Mouse (Mus musculus) spleen, postnatal 4 days (tissue): ENCODE measurements around the gene Trnt1.

ENCODE experiments used
- DNase-seq, 2 experiments: peaks; one replicate each; pipeline ENCODE4 v3.0.0; 2022; ENCODE audit warnings: low spot score in 2 of 2

Trnt1 gene

DNA sequence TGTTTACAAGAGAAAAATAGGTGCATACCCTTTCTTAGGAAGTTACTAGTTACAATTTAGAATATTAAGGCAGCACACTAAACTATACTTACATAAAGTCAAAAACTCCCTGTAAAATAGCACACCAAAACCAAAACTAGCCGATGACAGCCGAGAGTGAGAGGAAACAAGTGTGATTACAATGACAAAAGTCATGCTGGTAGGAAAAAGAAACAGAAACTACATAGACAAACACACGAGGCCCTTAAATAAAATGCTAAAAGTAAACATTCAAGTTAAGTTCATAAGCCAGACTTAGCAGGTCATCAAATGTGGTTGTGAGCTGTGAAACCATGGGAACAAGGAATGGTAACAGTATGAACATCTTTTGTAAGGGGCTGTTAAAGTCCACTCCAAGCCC lies 18.2 kb downstream of the Trnt1 start:
- DNase-seq: no peak

DNA sequence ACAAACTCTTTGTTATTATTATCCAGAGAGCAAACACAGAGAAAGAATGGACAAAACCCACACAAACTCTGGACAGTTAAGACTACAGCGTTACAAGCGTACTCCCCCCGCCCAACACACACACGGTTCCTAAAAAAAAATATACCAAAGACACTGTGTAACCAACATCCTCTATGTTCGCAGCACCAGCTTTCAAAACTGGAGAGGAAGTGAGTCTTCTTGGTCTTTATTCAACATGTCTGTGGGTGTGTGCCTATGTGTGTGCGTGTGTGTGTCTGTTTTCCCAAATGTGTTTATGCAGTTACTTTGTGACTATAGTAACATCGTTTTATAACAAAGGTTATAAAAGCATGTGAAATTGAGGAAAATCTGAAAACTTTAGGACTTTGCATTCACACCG lies 22.5 kb downstream of the Trnt1 start:
- no peak for DNase-seq

DNA sequence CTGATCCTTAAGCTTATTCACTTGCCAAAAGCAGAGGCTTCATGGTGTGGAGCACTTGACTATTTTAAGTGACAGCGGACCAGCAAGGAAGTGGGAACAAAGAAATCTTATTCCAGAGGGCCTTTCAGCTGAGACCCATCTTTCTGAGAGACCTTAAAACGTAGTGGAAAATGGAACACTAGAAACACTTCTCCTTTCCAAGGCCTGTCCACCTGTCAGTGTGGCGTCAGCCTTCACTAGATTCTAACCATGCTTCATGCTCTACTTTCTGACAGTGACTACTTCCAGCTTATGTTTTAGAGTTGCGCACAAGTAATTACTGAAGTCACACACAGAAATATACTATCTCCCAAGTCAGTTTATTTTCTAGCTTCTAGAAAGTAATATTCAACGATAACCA lies 23.6 kb downstream of the Trnt1 start:
- DNase-seq: no peak

GRCm38 (mm10) chr6:106793088-106793487 lies 24.2 kb downstream of the Trnt1 start:
- DNase-seq: no peak

DNA sequence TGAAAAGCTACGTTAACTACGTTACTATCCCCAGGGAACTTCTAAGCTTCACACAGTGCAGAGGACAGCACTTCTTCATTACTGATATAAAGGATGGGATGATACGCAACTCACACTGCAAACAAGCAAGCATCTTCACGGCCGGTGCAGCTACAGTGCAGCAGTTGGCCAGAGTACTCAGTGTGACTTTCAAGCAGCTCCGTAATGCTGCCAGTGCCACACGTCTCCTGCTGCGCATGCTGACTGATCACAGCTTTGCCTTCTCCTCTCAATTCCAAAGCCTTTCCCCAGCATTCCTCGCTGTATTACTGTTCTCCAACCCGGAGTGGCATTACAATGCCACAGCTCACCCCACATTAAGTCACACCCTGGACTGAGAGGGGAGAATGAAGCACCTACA lies 24.7 kb downstream of the Trnt1 start:
- DNase-seq: no peak

GRCm38 (mm10) chr6:106794094-106794814 lies 25.3 kb downstream of the Trnt1 start:
- DNase-seq: no peak

DNA sequence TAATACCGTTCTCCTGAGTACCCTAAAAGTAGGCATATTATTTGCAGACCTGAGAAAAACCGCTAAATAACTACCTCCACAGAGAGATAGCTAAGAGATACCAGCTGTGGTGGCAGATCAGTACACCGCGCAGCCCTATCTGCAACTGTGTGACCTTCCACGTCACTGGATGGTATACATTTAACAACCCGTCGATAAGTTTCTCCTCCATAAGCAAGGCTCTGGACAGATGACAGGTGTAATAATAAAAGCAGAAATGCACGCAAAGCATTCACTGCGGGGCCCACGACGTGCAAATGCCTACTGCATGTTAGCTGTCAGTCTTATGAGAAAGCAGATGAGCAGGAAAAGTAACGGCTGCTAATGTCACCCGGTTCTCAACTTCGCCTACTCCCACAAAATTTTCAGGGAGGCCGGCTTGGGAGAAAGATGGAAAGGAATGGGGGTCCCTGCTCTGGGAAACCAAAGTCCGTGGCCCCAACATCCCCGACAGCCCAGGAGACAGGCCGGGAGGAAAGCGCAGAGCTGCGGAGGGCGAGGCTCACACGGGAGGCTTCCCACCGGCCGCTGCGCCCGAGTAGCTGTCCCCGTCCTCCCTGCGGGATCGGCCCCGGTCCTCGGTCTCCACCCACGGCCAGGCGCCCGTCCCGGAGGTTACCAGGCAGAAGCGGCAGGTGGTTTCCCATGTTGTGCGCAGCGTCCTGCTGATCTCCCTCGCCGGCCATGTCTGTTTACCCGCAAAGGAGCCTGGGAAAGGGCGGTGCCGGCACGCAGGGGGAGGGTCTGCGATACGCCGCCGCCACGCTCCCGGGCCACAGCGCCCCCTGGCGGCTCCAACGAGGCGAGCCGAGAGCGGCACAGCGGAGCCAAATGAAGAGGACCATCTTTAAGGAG lies 30.7 kb downstream of the Trnt1 start, which contains the start of gene Crbn:
Gene Crbn, minus strand, starts transcription at position 745 of the 894 bp plus-strand sequence.
- DNase-seq: peak; percentile 91 to 98

DNA sequence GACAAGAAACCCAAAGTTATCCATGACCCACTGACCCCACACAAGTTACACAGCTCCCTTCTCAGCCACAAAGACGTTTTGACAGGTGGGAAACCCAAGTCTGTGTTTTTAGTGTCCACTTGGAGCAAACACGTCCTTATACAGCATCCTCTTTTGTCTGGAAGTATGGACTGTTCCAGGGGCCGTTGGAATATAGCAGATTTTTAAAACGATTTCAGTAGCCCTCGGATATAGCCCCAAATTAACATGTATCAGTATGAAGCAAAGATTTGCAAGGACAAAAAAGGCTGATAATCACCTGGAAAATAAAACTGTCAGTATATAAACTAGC lies 31.3 kb downstream of the Trnt1 start:
- no peak for DNase-seq

GRCm38 (mm10) chr6:106804904-106805303 lies 36.0 kb downstream of the Trnt1 start:
- DNase-seq: no peak

DNA sequence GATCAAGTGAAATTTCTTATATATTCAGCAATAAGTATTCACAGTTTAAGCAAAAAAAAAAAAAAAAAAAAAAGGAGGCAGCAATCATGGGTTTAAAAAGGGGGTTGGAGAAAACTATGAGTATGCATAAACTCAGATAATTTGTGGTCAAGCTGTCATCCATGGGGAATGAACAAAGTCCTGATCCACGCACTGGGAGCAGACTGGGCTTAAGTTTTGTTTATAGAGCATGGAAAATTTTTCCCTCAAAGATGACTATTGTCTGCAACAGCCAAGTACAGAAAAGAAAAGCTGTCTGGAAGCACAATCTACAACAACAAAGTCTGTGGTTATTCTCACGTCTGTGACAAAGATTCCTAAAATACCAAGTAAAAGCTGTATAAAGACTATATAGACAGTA lies 40.2 kb downstream of the Trnt1 start:
- no peak for DNase-seq

- DNase-seq: no peak
These were observed 41.8 kb downstream of the Trnt1 start for GRCm38 (mm10) chr6:106810686-106811085.

- DNase-seq: no peak
These were observed 50.3 kb downstream of the Trnt1 start for GRCm38 (mm10) chr6:106819246-106819645.

GRCm38 (mm10) chr6:106819906-106820305 lies 51.0 kb downstream of the Trnt1 start:
- DNase-seq: no peak

- DNase-seq: no peak
These were observed 51.6 kb downstream of the Trnt1 start for GRCm38 (mm10) chr6:106820566-106820965.

GRCm38 (mm10) chr6:106822329-106822728 lies 53.4 kb downstream of the Trnt1 start:
- no peak for DNase-seq
